Mouse (Mus musculus) C2C12 (cell line): ENCODE measurements at regions not wholly inside any gene's neighbourhood (a gene's known extent, or its start where the extent isn't known, plus 50 kb on each side); places are given as distances from the start of the nearest gene placed in this dataset.

Experiments used
- CEBPB ChIP-seq: IDR thresholded peaks from one replicate; pipeline ENCODE4 v1.6.1; 2011; ENCODE audit warnings: low read depth, mild to moderate bottlenecking, control low read depth, moderate library complexity
- CTCF ChIP-seq: IDR thresholded peaks from one replicate; pipeline ENCODE4 v1.5.1; 2011; ENCODE audit not compliant: control insufficient read depth, insufficient read depth, insufficient read length
- MAX ChIP-seq: IDR thresholded peaks from one replicate; pipeline ENCODE4 v1.6.1; 2011; ENCODE audit warnings: mild to moderate bottlenecking, control low read depth
- MYOD1 ChIP-seq: IDR thresholded peaks from one replicate; pipeline ENCODE4 v1.6.1; 2011; ENCODE audit warnings: low read depth; ENCODE audit not compliant: control insufficient read depth, insufficient read length
- MYOG ChIP-seq: IDR thresholded peaks from one replicate; pipeline ENCODE4 v1.6.1; 2011; ENCODE audit not compliant: control insufficient read depth, insufficient read length; ENCODE audit errors: extremely low read depth
- USF1 ChIP-seq: IDR thresholded peaks from one replicate; pipeline ENCODE4 v1.6.1; 2011; ENCODE audit warnings: low read depth, mild to moderate bottlenecking, control low read depth, moderate library complexity

GRCm38 (mm10) chr2:166228356-166228755, 72.9 kb upstream of the Sulf2 start:
- TF ChIP-seq CTCF (no peak), MAX (no peak), CEBPB (no peak), USF1 (no peak), MYOG (no peak), MYOD1 (no peak)
